Mouse (Mus musculus): ENCODE data around the gene Rai14. TPM values are rescaled to one million over a fixed set of nuclear protein-coding genes. Genes with fewer than 3 reads are reported as not detected.
A peak's percentile ranks its signal among the peaks of the same experiment; 100 is the strongest.
"Not testable (repeated sequence)": the region's sequence is repeated elsewhere in the genome, so short reads cannot be mapped to it uniquely, and the experiment has no call there.

Rai14 gene
- polyA plus RNA-seq, 1 experiment: 2.7 TPM

DNA sequence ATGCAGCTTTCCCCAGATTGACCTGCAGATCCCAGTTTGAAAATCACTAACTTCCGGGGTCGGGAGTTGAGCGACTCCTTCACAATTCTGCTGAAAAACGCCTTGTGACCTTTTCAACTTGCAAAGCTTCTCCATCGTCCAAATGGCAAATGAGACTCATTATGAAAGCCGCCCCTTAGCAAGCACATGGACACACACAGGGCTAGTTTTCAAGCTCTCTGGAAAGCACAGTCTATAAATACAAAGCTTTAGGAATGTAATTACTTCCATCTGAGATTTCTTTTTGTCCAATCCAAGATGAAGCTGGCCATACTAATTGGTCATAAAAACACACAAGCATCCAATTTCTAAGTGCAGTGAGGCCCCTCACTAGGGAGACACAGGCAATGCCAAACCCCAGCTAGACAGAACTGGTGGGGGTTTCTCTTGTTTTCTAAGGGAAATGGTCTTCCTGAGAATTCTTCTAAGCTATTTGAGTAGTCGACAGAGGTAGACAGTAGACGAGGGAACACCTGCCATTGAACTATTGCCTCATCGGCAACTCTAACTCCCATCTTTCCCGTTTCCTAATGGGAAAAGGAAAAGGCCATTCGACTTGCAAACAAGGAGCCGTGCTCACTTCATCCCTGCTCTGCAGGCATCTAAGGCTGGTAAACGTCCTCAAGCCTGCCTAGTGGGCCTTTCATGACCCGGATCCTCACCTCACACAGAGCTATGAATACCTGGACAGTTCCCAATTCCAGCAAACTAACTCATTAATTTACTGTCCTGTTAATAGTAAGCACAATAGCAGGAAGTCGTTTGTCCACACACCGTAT is 173.9 kb downstream of the Rai14 start:
- no peaks in the 10 kb centered on the region for H3K27me3 ChIP-seq (ENCODE audit: control insufficient read depth, insufficient read depth, low read length)
- H3K4me3 ChIP-seq (replicated peaks; ENCODE audit: insufficient read depth, low read depth, low read length): no peak overlapping the region
- no peak for TF ChIP-seq CTCF (IDR thresholded peaks at IDR 0.05; ENCODE audit: borderline replicate concordance, insufficient read depth, low read depth, low read length)
- TF ChIP-seq POLR2A (IDR thresholded peaks at IDR 0.05; ENCODE audit: borderline replicate concordance, insufficient read depth, low read length): no peak
- no peak overlapping the region for H3K27ac ChIP-seq (ENCODE audit: insufficient read depth, low read length)
- H3K4me1 ChIP-seq (ENCODE audit: control insufficient read depth, insufficient read depth, low read length): no peaks in the 10 kb centered on the region
- DNase-seq: no peak
- 85% methylated on average over 16 of the region's 16 CpGs for WGBS

DNA sequence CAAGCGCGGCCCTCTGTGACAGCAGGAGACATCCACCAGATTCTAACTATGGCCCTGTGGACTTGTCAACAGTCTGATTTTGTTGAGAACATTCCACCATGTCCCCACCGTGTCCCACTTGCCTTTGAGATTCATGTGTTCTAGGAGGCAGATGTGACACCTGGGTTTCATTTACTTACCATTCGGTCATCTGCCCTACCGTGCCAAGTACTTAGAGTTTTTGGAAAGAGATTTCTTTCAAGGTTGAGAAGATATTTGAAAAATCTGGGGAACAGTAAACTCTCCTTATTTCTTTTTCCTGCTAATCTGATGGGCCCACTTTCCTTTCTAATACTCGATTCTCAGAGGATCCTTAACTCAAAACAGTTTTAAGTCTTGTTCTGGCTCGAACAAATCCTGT is 178.5 kb downstream of the Rai14 start:
- H3K4me1 ChIP-seq (ENCODE audit: control insufficient read depth, insufficient read depth, low read length): no peaks in the 10 kb centered on the region
- DNase-seq: no peak
- H3K4me3 ChIP-seq (replicated peaks; ENCODE audit: insufficient read depth, low read depth, low read length): no peak overlapping the region
- TF ChIP-seq POLR2A (IDR thresholded peaks at IDR 0.05; ENCODE audit: borderline replicate concordance, insufficient read depth, low read length) (no peak), CTCF (IDR thresholded peaks at IDR 0.05; ENCODE audit: borderline replicate concordance, insufficient read depth, low read depth, low read length) (no peak)
- no peak overlapping the region for H3K27ac ChIP-seq (ENCODE audit: insufficient read depth, low read length)
- 79% methylated on average over 7 of the region's 7 CpGs for WGBS
- H3K27me3 ChIP-seq (ENCODE audit: control insufficient read depth, insufficient read depth, low read length): no peaks in the 10 kb centered on the region

DNA sequence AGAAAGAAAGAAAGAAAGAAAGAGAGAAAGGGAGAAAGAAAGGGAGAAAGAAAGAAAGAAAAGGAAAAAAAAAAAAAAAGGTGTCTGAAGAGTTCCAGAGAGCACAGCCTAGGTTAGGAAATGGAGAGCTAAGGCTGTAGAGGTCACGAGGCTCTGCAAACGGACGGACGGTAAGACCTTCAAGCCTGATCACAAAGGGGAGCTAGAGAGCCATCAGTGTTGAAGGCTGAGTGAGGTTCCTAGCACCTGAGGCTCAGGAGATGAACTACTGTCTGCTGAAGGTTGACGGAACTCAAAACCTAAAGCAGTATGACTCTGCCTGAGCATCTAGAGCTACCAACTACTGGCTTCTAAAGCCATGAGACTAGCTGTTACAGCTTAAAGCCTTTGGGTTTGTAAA is 179.8 kb downstream of the Rai14 start:
- WGBS: 86% methylated on average over 5 of the region's 5 CpGs
- Histone ChIP-seq H3K27me3 (ENCODE audit: control insufficient read depth, insufficient read depth, low read length) (no peaks in the 10 kb centered on the region), H3K27ac (ENCODE audit: insufficient read depth, low read length) (no peak overlapping the region), H3K4me3 (replicated peaks; ENCODE audit: insufficient read depth, low read depth, low read length) (no peak overlapping the region), H3K4me1 (ENCODE audit: control insufficient read depth, insufficient read depth, low read length) (no peaks in the 10 kb centered on the region)
- DNase-seq: no peak
- TF ChIP-seq CTCF (IDR thresholded peaks at IDR 0.05; ENCODE audit: borderline replicate concordance, insufficient read depth, low read depth, low read length): 0 out of 2 replicates have a peak, but pooled peaks have one; percentile 7
- no peak for TF ChIP-seq POLR2A (IDR thresholded peaks at IDR 0.05; ENCODE audit: borderline replicate concordance, insufficient read depth, low read length)

DNA sequence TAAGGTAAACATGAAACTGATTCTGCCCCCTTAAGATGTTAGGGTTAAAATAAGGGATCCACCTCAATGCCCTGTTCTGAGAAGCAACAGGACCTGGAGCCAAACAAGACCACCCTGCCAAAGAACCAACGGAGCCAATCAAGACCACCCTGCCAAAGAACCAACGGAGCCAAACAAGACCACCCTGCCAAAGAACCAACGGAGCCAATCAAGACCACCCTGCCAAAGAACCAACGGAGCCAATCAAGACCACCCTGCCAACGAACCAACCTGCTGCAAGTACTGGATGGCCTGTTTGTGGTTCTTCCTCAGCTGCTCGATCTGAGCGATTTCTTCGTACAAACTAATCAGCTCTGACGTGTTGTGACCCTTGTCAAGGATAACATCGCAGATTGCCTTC is 181.1 kb downstream of the Rai14 start:
- DNase-seq; H3K27ac ChIP-seq (ENCODE audit: insufficient read depth, low read length); H3K4me1 ChIP-seq (ENCODE audit: control insufficient read depth, insufficient read depth, low read length); H3K4me3 ChIP-seq (replicated peaks; ENCODE audit: insufficient read depth, low read depth, low read length); H3K27me3 ChIP-seq (ENCODE audit: control insufficient read depth, insufficient read depth, low read length): not testable (repeated sequence)
- WGBS: 17% methylated on average over 10 of the region's 10 CpGs

DNA sequence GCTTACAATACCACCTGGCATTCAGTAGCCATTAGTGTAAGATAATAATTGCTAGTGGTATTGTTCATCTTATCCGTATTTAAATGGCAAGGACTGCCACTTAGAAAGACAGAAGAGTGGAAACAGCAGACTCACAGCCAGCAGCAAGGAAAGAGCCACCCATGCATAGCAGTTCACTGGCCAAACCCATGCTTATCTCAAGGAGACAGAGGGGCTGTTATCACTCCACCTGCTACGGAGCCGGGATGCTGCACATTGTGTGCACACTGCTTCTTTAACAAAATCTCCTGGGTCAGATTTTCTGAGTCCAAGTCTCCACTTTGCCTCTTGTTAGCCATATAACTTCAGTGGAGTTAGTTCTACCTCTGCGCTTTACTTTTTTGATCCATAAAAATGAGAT is 183.1 kb downstream of the Rai14 start:
- no peak for DNase-seq
- Histone ChIP-seq H3K4me1 (ENCODE audit: control insufficient read depth, insufficient read depth, low read length) (no peaks in the 10 kb centered on the region), H3K27ac (ENCODE audit: insufficient read depth, low read length) (no peak overlapping the region), H3K27me3 (ENCODE audit: control insufficient read depth, insufficient read depth, low read length) (no peaks in the 10 kb centered on the region), H3K4me3 (replicated peaks; ENCODE audit: insufficient read depth, low read depth, low read length) (no peak overlapping the region)
- no peak for TF ChIP-seq CTCF (IDR thresholded peaks at IDR 0.05; ENCODE audit: borderline replicate concordance, insufficient read depth, low read depth, low read length)
- TF ChIP-seq POLR2A (IDR thresholded peaks at IDR 0.05; ENCODE audit: borderline replicate concordance, insufficient read depth, low read length): no peak
- WGBS: 53% methylated on average over 4 of the region's 4 CpGs

DNA sequence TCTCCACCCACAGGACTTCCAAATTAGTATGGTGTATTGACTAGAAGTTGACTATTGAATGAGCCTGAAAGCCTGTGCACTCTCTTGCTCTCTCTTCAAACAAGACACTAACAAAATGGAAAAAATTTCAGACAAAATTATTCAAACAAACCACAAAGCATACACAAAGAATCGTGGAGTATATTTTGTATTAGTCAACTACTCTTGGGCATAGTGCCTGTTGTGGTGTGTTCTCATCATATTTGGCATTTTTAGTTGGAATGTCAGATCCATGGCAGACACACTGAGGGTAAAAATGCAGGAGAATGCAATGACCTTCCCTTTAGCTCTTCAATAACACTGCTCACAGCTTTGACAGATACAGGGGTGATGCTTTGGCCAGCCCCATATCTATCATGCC is 188.5 kb downstream of the Rai14 start:
- WGBS: 72% methylated on average over 1 of the region's 1 CpGs

More for the DNA sequence above, 188.5 kb downstream of the Rai14 start:
- Histone ChIP-seq H3K4me3 (replicated peaks; ENCODE audit: insufficient read depth, low read depth, low read length) (no peak overlapping the region), H3K27ac (ENCODE audit: insufficient read depth, low read length) (no peak overlapping the region), H3K27me3 (ENCODE audit: control insufficient read depth, insufficient read depth, low read length) (no peaks in the 10 kb centered on the region), H3K4me1 (ENCODE audit: control insufficient read depth, insufficient read depth, low read length) (no peaks in the 10 kb centered on the region)
- no peak for TF ChIP-seq CTCF (IDR thresholded peaks at IDR 0.05; ENCODE audit: borderline replicate concordance, insufficient read depth, low read depth, low read length)
- TF ChIP-seq POLR2A (IDR thresholded peaks at IDR 0.05; ENCODE audit: borderline replicate concordance, insufficient read depth, low read length): no peak
- DNase-seq: no peak

Other genes starting within 250 kb of the Rai14 start
- 17.6 and 19.2 TPM in 2 replicates for gene Dnajc21, start 244.1 kb downstream of the Rai14 start, polyA plus RNA-seq (2012; rRNA removed)
- 12.7 and 13.3 TPM in 2 replicates for gene Brix1, start 228.7 kb downstream of the Rai14 start, polyA plus RNA-seq (2012; rRNA removed)
- gene Rad1, start 228.6 kb downstream of the Rai14 start, polyA plus RNA-seq (2012; rRNA removed): 15.2 and 15.9 TPM in 2 replicates
- not detected in 2 replicates for gene Ttc23l, start 156.0 kb downstream of the Rai14 start, polyA plus RNA-seq (2012; rRNA removed)
- 0.17 and 0.20 TPM in 2 replicates for gene C1qtnf3, start 237.7 kb upstream of the Rai14 start, polyA plus RNA-seq (2012; rRNA removed)

Data from cerebellum, adult 2 months (tissue).